16 mouse cellular contexts compared by ENCODE assay signal in the genomic region with DNA sequence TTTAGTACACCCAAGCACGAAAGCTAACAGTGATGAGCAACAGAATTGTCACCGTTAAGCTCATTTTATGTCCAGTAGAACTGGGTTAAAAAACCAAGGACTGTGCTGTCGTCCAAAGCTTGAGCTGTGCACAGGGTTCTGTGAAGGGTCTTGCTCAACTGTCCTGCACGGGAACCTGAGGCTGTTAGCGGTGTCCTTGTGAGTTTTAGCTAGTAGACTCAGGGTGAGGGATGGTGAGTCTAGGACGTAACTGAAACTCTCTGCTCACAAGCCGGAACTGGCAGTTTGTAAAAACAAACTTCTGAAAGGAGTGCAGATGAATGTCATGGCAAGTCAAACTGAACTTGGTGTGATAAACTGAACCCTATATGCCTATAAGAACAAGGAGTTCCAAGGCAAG.
"Had no signal": no experiment of that assay in that cellular context is flagged by ENCODE, and none has a peak within 500 bp of the region (broad histone marks: within the 10 kb centered on the region; RNA-seq: fewer than 3 reads in every experiment).

No protein-coding gene starts in this region.

- ATAC-seq: intestine, postnatal 0 days had no signal

- H3K4me3 ChIP-seq: layer of hippocampus, adult 2 months; limb, embryonic 13.5 days; liver, embryonic 15.5 days; lung, embryonic 15.5 days; myocyte; neural tube, embryonic 15.5 days had no signal

- H3K27me3 ChIP-seq: limb, embryonic 13.5 days; liver, embryonic 15.5 days; lung, embryonic 15.5 days; neural tube, embryonic 15.5 days had no signal

- H3K4me2 ChIP-seq: limb, embryonic 13.5 days; liver, embryonic 11.5 days; liver, embryonic 15.5 days; lung, embryonic 15.5 days; neural tube, embryonic 15.5 days had no signal

- H3K27ac ChIP-seq: kidney, postnatal 0 days; layer of hippocampus, adult 2 months; limb, embryonic 13.5 days; liver, embryonic 15.5 days; lung, embryonic 15.5 days; neural tube, embryonic 15.5 days had no signal

- H3K36me3 ChIP-seq: limb, embryonic 13.5 days; liver, embryonic 15.5 days; lung, embryonic 15.5 days; neural tube, embryonic 15.5 days had no signal

- DNase-seq: kidney, adult 8-10 months; kidney, postnatal 36 days; left cerebral cortex, postnatal 4 days; lung, postnatal 14 days; midbrain, embryonic 14.5 days; right cerebral cortex, adult 18-20 months; right cerebral cortex, postnatal 25 days had no signal

- H3K9me3 ChIP-seq: limb, embryonic 13.5 days; liver, embryonic 15.5 days; lung, embryonic 15.5 days; neural tube, embryonic 15.5 days had no signal

- H3K9ac ChIP-seq: limb, embryonic 13.5 days; liver, embryonic 15.5 days; lung, embryonic 15.5 days; neural tube, embryonic 15.5 days had no signal
